Mouse (Mus musculus): ENCODE measurements around the gene Lrmda. TPM values are rescaled to one million over a fixed set of nuclear protein-coding genes. Genes with fewer than 3 reads are reported as not detected.

Lrmda gene
- total and polyA plus RNA-seq, 3 experiments, result 0.43 to 1.1 (median 1.0) TPM

DNA sequence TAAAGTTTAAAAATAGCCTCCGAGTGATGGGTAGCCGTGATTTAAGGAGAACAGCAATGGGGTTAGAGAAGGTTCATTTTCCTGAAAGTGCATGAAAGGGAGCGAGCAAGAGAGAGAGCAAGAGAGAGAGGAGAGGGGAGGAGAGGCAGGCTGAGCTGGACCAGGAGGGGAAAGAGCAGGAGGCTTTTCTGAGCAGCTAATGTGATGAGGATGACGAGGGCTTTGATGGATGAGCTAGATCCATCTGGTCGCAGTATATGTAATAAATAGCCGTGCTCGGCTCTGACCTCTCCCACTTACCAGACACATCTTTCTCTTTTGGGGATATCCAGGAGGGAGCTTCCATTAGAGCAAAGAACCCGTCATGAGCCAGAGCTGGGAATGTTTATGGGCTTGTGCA, 475.8 kb downstream of the Lrmda start:
- H3K4me1 ChIP-seq (ENCODE audit: control insufficient read depth, insufficient read depth, low read length), result no peaks in the 10 kb centered on the region
- WGBS, result 73% methylated on average over 8 of the region's 8 CpGs
- no peaks in the 10 kb centered on the region for H3K36me3 ChIP-seq (ENCODE audit: control insufficient read depth, insufficient read depth, low read length)
- H3K9ac ChIP-seq (ENCODE audit: low read depth, low read length), result no peak overlapping the region
- H3K27ac ChIP-seq, result no peak overlapping the region
- H3K4me3 ChIP-seq, result no peak overlapping the region
- H3K27me3 ChIP-seq (ENCODE audit: control insufficient read depth, insufficient read depth, low read length), result no peaks in the 10 kb centered on the region
- DNase-seq, result no peak
- H3K79me2 ChIP-seq (replicated peaks; ENCODE audit: control insufficient read depth, insufficient read depth, low read length), result no peaks in the 10 kb centered on the region
- no peak for TF ChIP-seq EP300 (IDR thresholded peaks at IDR 0.05; ENCODE audit: insufficient read depth, low read depth, low read length)
- intact Hi-C loops (cut with DNase I), result no loop called here

DNA sequence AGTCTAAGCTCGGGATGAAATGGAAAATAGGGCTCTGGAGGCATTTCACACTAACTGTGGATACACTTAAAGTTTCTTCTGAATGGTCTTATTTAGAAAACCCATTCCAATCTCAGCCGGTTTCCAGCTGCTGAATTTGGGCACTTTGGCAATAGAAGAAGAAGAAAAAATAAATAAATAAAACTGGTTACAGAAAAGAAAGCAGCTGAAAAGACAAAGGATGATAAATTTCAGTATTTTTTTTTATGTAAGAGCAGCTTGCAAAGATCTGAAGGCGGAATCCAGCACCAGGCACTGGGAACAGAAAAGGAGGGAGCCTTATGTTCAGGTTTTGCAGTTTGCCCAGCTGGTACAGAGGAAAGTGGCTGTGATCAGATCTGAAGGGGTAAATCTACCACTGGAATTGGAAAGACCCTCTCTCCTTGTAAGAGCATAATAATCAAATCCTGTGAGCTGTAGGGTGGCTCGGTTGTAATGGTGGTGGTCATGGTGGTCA, 478.2 kb downstream of the Lrmda start:
- TF ChIP-seq EP300 (IDR thresholded peaks at IDR 0.05; ENCODE audit: insufficient read depth, low read depth, low read length) (no peak), POLR2A (IDR thresholded peaks at IDR 0.05; ENCODE audit: insufficient read depth, low read depth, low read length) (no peak), CTCF (IDR thresholded peaks at IDR 0.05) (no peak)
- H3K36me3 ChIP-seq (ENCODE audit: control insufficient read depth, insufficient read depth, low read length), result no peaks in the 10 kb centered on the region
- WGBS, result 73% methylated on average over 4 of the region's 4 CpGs
- no peaks in the 10 kb centered on the region for H3K79me2 ChIP-seq (replicated peaks; ENCODE audit: control insufficient read depth, insufficient read depth, low read length)
- DNase-seq, result no peak
- no peak overlapping the region for H3K4me3 ChIP-seq
- no peak overlapping the region for H3K9ac ChIP-seq (ENCODE audit: low read depth, low read length)
- no peak overlapping the region for H3K27ac ChIP-seq
- no peaks in the 10 kb centered on the region for H3K27me3 ChIP-seq (ENCODE audit: control insufficient read depth, insufficient read depth, low read length)
- no peaks in the 10 kb centered on the region for H3K4me1 ChIP-seq (ENCODE audit: control insufficient read depth, insufficient read depth, low read length)
- intact Hi-C loops (cut with DNase I), result no loop called here

DNA sequence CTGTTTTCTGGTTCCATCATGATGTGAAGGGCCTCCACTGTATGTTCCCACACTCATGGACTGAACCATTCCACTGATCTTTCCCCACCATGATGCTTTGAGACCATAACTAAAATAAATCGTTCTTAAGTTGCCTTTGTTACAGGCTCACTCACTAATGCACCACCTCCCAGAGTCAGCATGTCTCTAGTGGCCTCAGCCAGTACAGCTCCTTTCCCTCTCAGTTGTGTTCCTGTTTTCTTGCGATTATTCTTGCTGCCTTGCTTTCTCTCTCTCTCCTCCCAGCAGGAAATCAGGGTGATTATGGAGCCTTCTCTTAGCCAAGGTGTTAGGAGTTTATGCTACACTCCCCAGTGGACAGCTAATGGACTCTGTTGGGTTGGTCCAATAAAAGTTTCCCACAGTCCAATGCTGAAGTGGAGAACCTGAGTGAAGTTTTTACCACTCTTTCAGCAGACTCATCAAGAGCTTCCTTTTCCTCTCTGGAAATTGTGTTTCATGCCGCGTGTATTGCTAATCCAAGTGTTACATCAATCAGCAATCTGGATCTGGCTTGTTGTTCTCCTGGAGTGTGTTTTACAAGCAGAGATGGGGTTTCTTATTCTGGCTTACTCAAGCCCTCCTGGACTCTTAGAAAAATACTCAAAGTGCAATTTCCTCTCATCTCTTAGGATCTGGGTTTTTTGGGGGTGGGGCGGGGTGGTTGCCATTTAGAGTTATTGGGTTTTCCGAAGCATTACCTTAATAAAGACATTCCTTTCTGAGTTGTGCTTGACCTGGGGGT, 490.4 kb downstream of the Lrmda start:
- no peak overlapping the region for H3K4me3 ChIP-seq
- intact Hi-C loops (cut with DNase I), result no loop called here
- H3K36me3 ChIP-seq (ENCODE audit: control insufficient read depth, insufficient read depth, low read length), result no peaks in the 10 kb centered on the region
- no peaks in the 10 kb centered on the region for H3K27me3 ChIP-seq (ENCODE audit: control insufficient read depth, insufficient read depth, low read length)
- WGBS, result 73% methylated on average over 6 of the region's 6 CpGs
- no peak overlapping the region for H3K27ac ChIP-seq
- no peaks in the 10 kb centered on the region for H3K4me1 ChIP-seq (ENCODE audit: control insufficient read depth, insufficient read depth, low read length)
- no peaks in the 10 kb centered on the region for H3K79me2 ChIP-seq (replicated peaks; ENCODE audit: control insufficient read depth, insufficient read depth, low read length)
- TF ChIP-seq EP300 (IDR thresholded peaks at IDR 0.05; ENCODE audit: insufficient read depth, low read depth, low read length) (no peak), POLR2A (IDR thresholded peaks at IDR 0.05; ENCODE audit: insufficient read depth, low read depth, low read length) (no peak), CTCF (IDR thresholded peaks at IDR 0.05) (no peak)
- DNase-seq, result no peak
- no peak overlapping the region for H3K9ac ChIP-seq (ENCODE audit: low read depth, low read length)

DNA sequence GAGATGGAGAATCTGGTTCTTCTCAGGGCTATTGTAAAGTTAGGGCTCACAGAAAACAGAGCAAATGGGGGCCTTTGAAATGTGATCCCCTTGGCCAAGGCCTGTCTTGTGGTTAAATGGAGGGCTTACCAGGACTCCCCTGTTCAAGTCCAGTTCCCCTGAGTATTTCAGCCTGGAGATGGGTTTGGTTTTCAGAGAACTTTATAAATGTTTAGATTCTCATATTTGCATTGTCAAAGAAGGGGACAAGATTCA, 490.9 kb downstream of the Lrmda start:
- intact Hi-C loops (cut with DNase I), result no loop called here
- Histone ChIP-seq H3K79me2 (replicated peaks; ENCODE audit: control insufficient read depth, insufficient read depth, low read length) (no peaks in the 10 kb centered on the region), H3K9ac (ENCODE audit: low read depth, low read length) (no peak overlapping the region), H3K4me3 (no peak overlapping the region), H3K27ac (no peak overlapping the region), H3K4me1 (ENCODE audit: control insufficient read depth, insufficient read depth, low read length) (no peaks in the 10 kb centered on the region), H3K36me3 (ENCODE audit: control insufficient read depth, insufficient read depth, low read length) (no peaks in the 10 kb centered on the region), H3K27me3 (ENCODE audit: control insufficient read depth, insufficient read depth, low read length) (no peaks in the 10 kb centered on the region)
- DNase-seq, result no peak
- TF ChIP-seq EP300 (IDR thresholded peaks at IDR 0.05; ENCODE audit: insufficient read depth, low read depth, low read length), result no peak
- no peak for TF ChIP-seq CTCF (IDR thresholded peaks at IDR 0.05)
- TF ChIP-seq POLR2A (IDR thresholded peaks at IDR 0.05; ENCODE audit: insufficient read depth, low read depth, low read length), result no peak

DNA sequence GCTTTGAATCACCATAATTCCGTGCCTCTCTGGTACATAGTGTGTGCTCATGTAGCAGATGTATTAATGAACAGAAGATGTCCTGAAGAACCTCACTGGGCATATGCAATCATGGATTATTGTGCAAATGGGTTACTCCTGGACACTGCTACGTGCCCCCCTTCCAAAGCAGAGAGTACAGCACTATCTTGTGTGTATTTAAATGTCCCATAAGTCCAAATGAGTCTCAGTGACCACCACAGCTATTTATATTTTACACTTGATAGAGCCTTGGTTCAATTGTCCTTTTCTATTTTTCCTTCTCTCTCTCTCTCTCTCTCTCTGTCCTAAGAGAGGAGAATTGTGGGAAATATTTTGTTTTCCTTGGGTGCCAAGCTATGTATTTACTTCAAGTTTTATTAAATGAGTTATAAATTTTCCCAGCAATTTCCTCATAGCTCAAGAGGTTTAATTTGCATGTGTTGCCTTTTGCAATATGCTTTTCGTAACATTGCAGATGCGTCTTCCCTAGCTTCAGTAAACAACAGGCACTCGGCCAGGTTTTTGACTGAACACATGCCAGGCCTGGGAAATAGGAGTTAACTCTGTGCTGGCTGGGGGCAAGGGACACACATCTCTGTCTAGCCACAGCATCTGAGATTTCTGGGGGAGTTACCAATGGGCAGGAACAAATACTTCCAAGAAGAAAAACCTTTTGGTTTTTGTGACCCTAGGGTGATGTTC, 495.0 kb downstream of the Lrmda start:
- H3K36me3 ChIP-seq (ENCODE audit: control insufficient read depth, insufficient read depth, low read length), result no peaks in the 10 kb centered on the region
- TF ChIP-seq EP300 (IDR thresholded peaks at IDR 0.05; ENCODE audit: insufficient read depth, low read depth, low read length) (no peak), CTCF (IDR thresholded peaks at IDR 0.05) (no peak), POLR2A (IDR thresholded peaks at IDR 0.05; ENCODE audit: insufficient read depth, low read depth, low read length) (no peak)
- intact Hi-C loops (cut with DNase I), result no loop called here
- H3K27ac ChIP-seq, result no peak overlapping the region
- no peaks in the 10 kb centered on the region for H3K27me3 ChIP-seq (ENCODE audit: control insufficient read depth, insufficient read depth, low read length)
- 47% methylated on average over 5 of the region's 5 CpGs for WGBS
- H3K4me1 ChIP-seq (ENCODE audit: control insufficient read depth, insufficient read depth, low read length), result no peaks in the 10 kb centered on the region
- DNase-seq, result no peak
- no peaks in the 10 kb centered on the region for H3K79me2 ChIP-seq (replicated peaks; ENCODE audit: control insufficient read depth, insufficient read depth, low read length)
- H3K4me3 ChIP-seq, result no peak overlapping the region
- H3K9ac ChIP-seq (ENCODE audit: low read depth, low read length), result no peak overlapping the region

DNA sequence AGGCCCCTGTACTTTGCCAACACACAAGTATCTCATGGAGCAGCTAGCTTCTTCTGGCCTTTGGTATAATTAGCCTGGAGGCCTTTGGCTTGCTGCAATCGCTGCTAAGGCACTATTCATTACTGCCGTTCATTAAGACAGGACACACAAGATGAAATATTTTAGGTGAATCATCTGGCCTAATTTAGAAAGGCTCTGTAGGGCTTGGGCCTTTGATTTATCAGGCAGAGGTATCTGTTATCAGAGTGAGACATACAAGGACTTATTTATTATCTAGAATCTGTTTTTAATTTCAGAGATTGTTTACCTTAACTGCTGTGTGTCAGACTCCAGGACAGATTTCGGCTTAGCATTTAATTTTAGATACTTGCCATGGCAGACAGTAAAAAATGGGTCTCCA, 511.2 kb downstream of the Lrmda start:
- Histone ChIP-seq H3K4me1 (ENCODE audit: control insufficient read depth, insufficient read depth, low read length) (no peaks in the 10 kb centered on the region), H3K9ac (ENCODE audit: low read depth, low read length) (no peak overlapping the region), H3K36me3 (ENCODE audit: control insufficient read depth, insufficient read depth, low read length) (no peaks in the 10 kb centered on the region), H3K4me3 (no peak overlapping the region), H3K79me2 (replicated peaks; ENCODE audit: control insufficient read depth, insufficient read depth, low read length) (no peaks in the 10 kb centered on the region), H3K27ac (no peak overlapping the region), H3K27me3 (ENCODE audit: control insufficient read depth, insufficient read depth, low read length) (no peaks in the 10 kb centered on the region)
- intact Hi-C loops (cut with DNase I), result no loop called here
- no peak for DNase-seq
- TF ChIP-seq CTCF (IDR thresholded peaks at IDR 0.05), result no peak
- TF ChIP-seq EP300 (IDR thresholded peaks at IDR 0.05; ENCODE audit: insufficient read depth, low read depth, low read length), result no peak
- TF ChIP-seq POLR2A (IDR thresholded peaks at IDR 0.05; ENCODE audit: insufficient read depth, low read depth, low read length), result no peak
- 65% methylated on average over 3 of the region's 3 CpGs for WGBS

All from heart, adult 2 months (tissue).